Mouse (Mus musculus): ENCODE data around the gene Abhd17c.

DNA sequence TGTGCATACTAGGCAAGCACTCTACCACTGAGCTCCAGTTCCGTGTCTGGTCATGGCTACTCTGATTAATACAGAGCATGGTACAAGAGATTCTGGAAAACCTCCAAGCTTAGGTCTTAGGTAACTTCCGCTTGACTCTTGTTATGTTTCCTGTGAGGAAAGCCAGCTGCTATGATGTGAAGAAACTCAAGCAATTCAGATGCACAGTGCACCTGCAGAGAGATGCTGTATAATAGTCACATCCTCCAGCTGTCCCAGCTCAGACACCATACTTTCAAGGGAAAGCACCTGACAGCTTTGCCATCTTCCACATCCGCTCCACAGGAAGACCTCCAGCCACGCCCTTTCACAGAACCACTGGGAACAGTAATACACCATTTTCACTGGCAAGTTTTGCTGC, 21.7 kb upstream of the Abhd17c start:
- TF ChIP-seq CTCF (IDR thresholded peaks at IDR 0.05; ENCODE audit: control insufficient read depth, insufficient read depth, low read length) (no peak), POLR2A (IDR thresholded peaks at IDR 0.05; ENCODE audit: borderline replicate concordance, control insufficient read depth, low read depth, low read length) (no peak)

Measured in bone marrow, adult 2 months (tissue).